Mouse (Mus musculus): ENCODE measurements around the gene Myrip.

The Myrip gene

DNA sequence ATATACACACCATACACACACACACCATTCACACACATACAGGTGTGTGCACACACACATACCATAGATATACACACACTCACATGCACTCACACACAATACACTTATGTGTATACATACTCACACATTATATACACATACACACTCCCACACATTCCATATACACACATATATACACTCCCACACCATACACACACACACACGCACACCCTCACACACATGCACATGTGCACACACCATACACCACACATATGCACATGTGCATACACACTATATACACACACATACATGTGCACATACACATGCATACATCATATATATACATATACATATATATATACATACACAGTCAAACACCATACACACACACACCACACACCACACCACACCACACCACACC, 169.1 kb downstream of the Myrip start:
- DNase-seq = no peak

DNA sequence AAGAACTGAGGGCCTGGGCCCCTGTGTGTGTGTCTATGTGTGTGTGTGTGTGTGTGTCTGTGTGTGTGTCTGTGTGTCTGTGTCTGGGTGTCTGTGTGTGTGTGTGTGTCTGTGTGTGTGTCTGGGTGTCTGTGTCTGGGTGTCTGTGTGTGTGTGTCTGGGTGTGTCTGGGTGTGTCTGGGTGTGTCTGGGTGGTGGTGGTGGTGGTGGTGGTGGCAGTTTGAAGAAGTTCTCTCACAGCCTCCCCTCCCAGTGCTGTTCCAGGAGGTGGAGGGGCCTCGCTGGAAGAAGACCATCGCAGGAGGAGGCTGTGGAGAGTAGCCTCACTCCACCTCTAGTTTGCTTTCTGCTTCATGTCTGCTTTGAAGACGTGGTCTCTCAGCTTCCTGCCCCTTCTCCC, 180.3 kb downstream of the Myrip start:
- DNase-seq = no peak

GRCm38 (mm10) chr9:120482382-120482781, 181.1 kb downstream of the Myrip start:
- DNase-seq = no peak

DNA sequence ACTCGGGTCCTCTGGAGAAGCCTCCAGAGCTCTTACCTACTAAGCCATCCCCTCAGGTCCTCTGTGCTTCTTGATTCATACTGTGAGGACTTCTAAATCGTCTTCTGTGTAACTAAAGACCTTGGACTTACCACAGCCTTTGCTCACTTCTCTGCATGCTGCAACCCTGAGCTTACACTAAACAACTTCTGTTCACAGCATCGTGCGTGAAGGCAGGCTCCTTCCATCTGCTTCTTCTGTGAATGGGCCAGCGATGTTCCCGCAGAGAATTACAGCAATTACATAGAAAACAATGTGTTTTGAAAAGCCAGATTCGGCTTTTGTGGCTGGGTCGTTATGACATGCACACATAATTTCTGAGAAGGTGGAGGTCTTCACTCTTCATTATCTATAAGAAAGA, 181.8 kb downstream of the Myrip start:
- no peak for DNase-seq

- peak in 1 of 2 experiments; percentile 16 for DNase-seq
These were observed 185.8 kb downstream of the Myrip start for GRCm38 (mm10) chr9:120487076-120487475.

- DNase-seq = no peak
These were observed 190.2 kb downstream of the Myrip start for GRCm38 (mm10) chr9:120491509-120491908.

- no peak for DNase-seq
These were observed 190.7 kb downstream of the Myrip start, which contains the start of gene Eif1b for GRCm38 (mm10) chr9:120492010-120492399. Gene Eif1b, plus strand, starts transcription at chr9:120492232.

- DNase-seq = peak; percentile 90 to 92
These were observed 191.4 kb downstream of the Myrip start for GRCm38 (mm10) chr9:120492400-120493351.

DNA sequence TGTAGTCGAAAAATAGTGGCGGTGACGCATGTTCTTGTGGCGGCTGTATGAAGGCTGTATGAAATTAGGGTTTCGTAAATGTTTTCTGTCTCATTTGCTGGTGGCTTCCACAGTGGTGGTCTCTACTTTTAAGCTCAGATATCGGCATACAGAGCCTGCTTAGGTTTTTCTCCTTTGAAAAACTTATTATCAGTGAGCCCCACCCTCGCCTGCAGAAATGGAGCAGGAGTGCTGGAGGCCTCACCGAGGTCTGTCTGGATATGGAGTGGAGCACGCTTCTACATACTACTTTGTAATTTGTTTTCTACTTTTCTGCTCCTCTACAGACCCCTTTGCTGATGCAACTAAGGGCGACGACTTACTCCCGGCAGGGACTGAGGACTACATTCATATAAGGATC, 192.5 kb downstream of the Myrip start:
- no peak for DNase-seq

DNA sequence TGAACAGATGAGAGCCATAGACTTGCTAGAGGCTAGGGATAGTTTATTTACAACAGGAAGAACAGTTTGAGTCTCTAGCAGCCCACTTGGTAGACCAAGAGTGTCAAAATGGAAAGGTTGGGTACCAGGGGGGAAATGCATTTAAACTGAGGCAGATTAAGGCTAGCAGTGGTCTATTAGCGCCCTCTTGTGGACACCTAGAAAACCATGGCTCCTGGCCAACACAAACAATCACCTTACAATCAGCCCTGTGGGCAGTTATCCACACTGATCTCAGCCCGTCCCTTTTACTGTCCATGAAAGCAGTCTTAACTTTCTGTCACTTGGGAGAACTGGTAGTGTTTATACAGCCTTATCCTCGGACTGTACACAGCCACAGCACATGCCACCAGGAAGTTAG, 195.4 kb downstream of the Myrip start:
- peak; percentile 85 to 91 for DNase-seq

- DNase-seq = no peak
These were observed 196.7 kb downstream of the Myrip start for GRCm38 (mm10) chr9:120497983-120498382.

- no peak for DNase-seq
These were observed 200.0 kb downstream of the Myrip start for GRCm38 (mm10) chr9:120501191-120501902.

GRCm38 (mm10) chr9:120502013-120502412, 200.7 kb downstream of the Myrip start:
- peak; percentile 89 to 92 for DNase-seq

DNA sequence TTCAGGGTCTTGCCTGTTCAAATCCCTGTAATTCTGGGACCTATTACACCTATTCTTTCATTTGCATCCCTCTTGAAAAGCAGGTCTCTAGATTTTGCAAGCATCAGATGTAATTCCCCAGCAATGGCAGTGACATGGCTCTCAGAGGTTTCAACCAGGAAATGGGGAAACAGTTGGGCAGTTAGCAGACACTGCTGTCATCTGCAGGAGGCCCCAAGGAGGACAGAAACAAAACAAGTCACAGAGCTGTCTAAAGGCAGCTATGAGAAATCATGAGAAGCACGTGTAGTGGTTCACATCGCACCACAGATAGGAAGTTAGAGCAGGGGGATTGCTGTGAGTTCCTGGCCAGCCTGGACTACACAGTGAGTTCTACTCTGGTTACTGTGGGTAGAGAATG, 203.1 kb downstream of the Myrip start:
- DNase-seq = no peak

DNA sequence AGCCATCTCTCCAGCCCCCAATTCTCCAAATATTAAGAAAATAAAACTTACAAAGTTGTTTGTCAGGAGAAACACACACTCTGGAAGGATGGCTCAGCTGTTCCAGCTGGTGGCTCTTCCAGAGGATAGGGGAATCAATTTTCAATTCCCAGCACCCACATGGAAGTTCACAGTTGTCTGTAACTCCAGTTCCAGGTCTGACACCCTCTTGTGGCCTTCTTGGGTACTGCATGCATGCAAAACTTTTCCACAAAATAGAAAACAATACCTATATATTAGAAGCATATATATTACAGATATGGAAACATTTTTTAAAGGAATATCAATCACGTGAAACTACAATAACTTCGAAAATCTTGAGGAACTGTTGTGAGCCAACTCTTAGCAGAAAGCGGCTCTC, 210.5 kb downstream of the Myrip start:
- peak; percentile 40 to 54 for DNase-seq

GRCm38 (mm10) chr9:120516720-120517119, 215.4 kb downstream of the Myrip start:
- DNase-seq = no peak

GRCm38 (mm10) chr9:120518946-120519345, 217.6 kb downstream of the Myrip start:
- DNase-seq = no peak

- peak; percentile 52 to 53 for DNase-seq
These were observed 218.3 kb downstream of the Myrip start for GRCm38 (mm10) chr9:120519469-120520125.

DNA sequence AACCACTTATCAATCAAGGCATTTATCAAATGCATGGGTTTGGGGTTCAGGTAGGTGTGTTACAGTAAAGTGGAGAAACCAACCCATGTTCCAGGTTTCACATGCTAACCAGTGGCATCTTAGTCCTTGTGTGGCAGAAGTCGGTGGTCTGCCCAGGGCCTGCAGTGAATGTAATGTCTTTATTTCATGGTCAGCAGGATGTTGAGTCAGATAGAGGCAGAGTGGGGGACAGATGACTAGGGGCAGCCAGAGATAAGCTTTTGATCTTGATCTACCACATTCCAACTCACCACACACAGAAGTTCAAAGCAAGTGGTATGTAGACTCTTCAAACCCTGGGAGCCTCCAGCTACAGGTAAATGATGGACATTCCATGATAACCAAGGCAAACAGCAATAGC, 219.8 kb downstream of the Myrip start:
- DNase-seq = no peak
